Mouse (Mus musculus): ENCODE data around the gene Sesn2. TPM values are rescaled to one million over a fixed set of nuclear protein-coding genes. Genes with fewer than 3 reads are reported as not detected.

Sesn2 gene
- polyA plus RNA-seq, 1 experiment from 2014 or later: 12.3 TPM

DNA sequence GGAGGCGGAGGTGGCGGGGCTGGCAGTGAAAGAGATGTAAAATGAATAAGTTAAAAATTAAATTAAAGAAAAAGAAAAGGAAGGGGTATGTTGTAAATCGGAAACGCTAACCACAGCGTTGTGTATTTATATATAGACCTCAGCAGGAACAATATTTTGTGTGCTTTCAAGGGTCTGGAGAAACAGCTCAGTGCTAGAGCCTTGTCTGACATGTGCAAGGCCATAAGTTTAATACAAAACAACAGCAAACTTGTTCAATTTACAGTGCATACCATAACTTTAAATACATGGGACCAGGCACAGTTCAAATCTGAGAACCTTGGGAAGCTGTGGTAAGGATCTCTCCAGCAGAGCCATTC, 46.1 kb downstream of the Sesn2 start:
- DNase-seq (ENCODE audit: low spot score): no peak
- no peaks in the 10 kb centered on the region for H3K9me3 ChIP-seq
- peaks cover 18% of the 10 kb centered on the region for H3K4me1 ChIP-seq
- H3K27ac ChIP-seq (replicated peaks): peak overlapping the region; percentile 87
- H3K27me3 ChIP-seq (replicated peaks; ENCODE audit: low read depth, poor library complexity, severe bottlenecking): no peaks in the 10 kb centered on the region
- 4% methylated on average over 5 of the region's 5 CpGs for WGBS
- peak overlapping the region; percentile 80 for H3K4me3 ChIP-seq
- peaks cover 29% of the 10 kb centered on the region for H3K36me3 ChIP-seq (replicated peaks)

DNA sequence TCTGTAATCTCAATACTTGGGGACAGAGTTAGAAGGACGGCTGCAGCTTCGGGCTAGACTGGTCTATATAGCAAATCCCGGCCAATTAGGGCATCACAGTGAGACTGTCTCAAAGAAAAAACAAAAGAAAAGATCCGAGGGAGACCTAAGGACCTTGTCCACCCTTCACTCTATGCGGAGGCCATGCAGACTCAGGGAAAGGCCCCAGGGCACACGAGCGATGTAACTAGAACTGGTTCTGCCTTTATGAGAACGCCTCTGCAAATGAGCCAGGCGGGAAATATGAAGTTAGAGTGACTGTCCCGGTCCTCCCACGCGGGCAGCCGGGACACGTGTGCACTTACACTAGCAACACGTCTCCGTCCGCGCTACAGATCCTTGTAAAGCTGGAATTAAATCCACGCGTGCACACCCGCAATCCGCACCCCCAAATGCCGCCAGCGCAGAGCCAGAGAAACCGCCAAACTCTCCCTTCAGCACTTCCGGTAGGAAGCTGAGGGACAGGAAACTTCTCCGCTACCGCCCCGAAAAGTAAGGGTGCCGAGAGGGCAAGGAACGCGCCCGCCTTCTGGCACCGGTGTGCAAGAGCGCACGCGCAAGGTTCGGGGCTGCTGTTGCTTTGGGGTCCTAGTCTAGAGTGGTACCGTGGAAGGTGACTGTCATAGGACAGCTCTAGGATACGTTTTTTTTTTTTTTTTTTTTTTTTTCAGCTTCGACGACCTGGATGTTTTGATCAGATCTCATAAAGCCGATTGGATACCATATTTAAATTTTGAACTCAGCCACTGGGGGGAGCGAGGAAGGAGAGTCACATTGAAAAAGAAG, 46.7 kb downstream of the Sesn2 start, which contains the start of gene Med18:
TSS of gene Med18 (minus strand) at position 492 of the 825 bp plus-strand sequence.
- Histone ChIP-seq H3K9me3 (no peaks in the 10 kb centered on the region), H3K4me1 (peaks cover 18% of the 10 kb centered on the region), H3K27me3 (replicated peaks; ENCODE audit: low read depth, poor library complexity, severe bottlenecking) (no peaks in the 10 kb centered on the region), H3K4me3 (peak within 1 kb of the TSS; percentile 80), H3K36me3 (replicated peaks) (peaks cover 35% of the 10 kb centered on the region), H3K27ac (replicated peaks) (peak within 1 kb of the TSS; percentile 87)
- under 1% methylated on average over 44 of the region's 44 CpGs for WGBS
- peak; percentile 96 for DNase-seq (ENCODE audit: low spot score)

DNA sequence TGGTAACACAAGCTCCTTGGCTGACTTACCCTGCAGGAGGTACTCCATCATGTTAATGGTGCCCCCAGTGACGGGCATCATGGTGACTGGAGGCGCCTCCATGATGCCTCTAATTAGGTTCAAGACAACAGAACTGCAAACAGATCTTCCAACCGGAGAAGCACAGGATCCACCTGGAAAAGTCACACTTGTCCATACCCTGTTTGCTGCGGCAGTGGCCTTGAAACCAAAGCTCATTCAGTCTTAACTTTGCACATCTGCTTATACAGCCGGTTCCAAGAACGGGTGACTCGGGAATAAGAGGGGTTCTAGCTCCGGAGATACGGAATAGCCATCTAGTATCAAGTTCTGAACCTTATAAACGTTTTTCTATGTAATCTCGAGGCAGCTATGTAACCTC, 47.5 kb downstream of the Sesn2 start:
- 13% methylated on average over 11 of the region's 11 CpGs for WGBS
- H3K4me1 ChIP-seq: peaks cover 18% of the 10 kb centered on the region
- H3K36me3 ChIP-seq (replicated peaks): peaks cover 43% of the 10 kb centered on the region
- no peak for DNase-seq (ENCODE audit: low spot score)
- H3K27me3 ChIP-seq (replicated peaks; ENCODE audit: low read depth, poor library complexity, severe bottlenecking): no peaks in the 10 kb centered on the region
- no peaks in the 10 kb centered on the region for H3K9me3 ChIP-seq
- H3K27ac ChIP-seq (replicated peaks): peak overlapping the region; percentile 87
- H3K4me3 ChIP-seq: peak overlapping the region; percentile 80

DNA sequence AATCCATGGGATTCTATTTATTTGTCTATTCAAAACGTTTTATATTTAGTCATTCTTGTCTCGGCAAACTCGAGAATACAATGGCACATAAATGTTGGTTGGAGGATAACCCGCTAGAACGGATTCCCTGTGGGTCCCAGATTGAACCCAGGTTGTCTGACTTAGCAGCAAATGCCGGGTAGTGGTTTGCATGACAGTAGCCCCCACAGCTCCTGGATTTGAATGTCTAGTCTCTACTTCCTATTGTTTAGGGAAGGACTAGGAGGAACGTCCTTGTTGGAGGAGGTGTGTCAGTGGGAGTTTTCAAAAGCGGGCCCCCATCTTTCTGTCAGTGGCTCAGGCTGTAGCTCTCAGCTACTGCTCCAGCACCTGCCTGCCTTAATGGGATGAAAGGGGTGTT, 50.1 kb downstream of the Sesn2 start:
- Histone ChIP-seq H3K36me3 (replicated peaks) (peaks cover 57% of the 10 kb centered on the region), H3K4me1 (peaks cover 18% of the 10 kb centered on the region), H3K9me3 (no peaks in the 10 kb centered on the region), H3K27ac (replicated peaks) (no peak overlapping the region), H3K27me3 (replicated peaks; ENCODE audit: low read depth, poor library complexity, severe bottlenecking) (no peaks in the 10 kb centered on the region), H3K4me3 (no peak overlapping the region)
- DNase-seq (ENCODE audit: low spot score): no peak
- WGBS: 91% methylated on average over 8 of the region's 8 CpGs

DNA sequence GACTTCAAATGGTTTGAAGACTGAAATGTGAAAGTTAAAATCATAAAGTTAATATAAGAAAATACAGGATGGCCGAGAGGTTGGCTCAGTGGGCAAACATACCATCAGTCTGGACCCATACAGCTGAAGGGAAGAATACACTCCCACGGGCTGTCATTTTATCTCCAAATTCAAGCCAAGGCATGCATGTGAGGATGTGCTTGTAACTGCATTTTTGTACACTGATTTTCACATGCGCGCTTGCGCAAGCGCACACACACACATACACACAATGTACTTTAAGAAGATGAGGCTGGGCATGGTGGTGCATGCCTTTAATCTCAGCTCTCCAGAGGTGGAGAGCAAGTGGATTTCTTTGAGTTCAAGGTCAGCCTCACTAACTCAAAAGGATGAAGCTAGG, 54.7 kb downstream of the Sesn2 start:
- Histone ChIP-seq H3K4me1 (no peaks in the 10 kb centered on the region), H3K4me3 (no peak overlapping the region), H3K9me3 (no peaks in the 10 kb centered on the region), H3K27me3 (replicated peaks; ENCODE audit: low read depth, poor library complexity, severe bottlenecking) (no peaks in the 10 kb centered on the region), H3K27ac (replicated peaks) (no peak overlapping the region), H3K36me3 (replicated peaks) (peaks cover 41% of the 10 kb centered on the region)
- no peak for DNase-seq (ENCODE audit: low spot score)
- WGBS: 96% methylated on average over 6 of the region's 6 CpGs

DNA sequence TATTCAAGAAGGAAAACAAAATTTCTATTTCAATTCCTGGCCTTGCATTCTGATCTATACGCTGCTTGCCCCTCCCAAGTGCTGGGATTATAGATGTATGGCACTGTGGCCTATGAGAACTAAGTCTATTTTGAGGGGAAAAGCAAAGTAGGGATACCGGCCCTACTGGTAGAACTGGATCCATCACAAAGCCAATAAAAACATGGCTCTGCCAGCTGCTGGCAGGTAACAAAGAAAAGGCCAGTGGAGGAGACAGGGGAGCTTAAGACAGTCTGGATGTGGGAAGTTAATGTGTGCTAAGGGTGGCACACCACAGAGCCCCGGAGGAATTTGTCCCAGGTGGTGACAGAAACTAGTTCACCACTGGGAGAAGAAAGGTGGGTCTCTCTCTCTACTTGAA, 55.2 kb downstream of the Sesn2 start:
- no peak overlapping the region for H3K27ac ChIP-seq (replicated peaks)
- H3K9me3 ChIP-seq: no peaks in the 10 kb centered on the region
- H3K36me3 ChIP-seq (replicated peaks): peaks cover 37% of the 10 kb centered on the region
- no peak overlapping the region for H3K4me3 ChIP-seq
- no peak for DNase-seq (ENCODE audit: low spot score)
- 78% methylated on average over 3 of the region's 3 CpGs for WGBS
- no peaks in the 10 kb centered on the region for H3K4me1 ChIP-seq
- H3K27me3 ChIP-seq (replicated peaks; ENCODE audit: low read depth, poor library complexity, severe bottlenecking): no peaks in the 10 kb centered on the region

DNA sequence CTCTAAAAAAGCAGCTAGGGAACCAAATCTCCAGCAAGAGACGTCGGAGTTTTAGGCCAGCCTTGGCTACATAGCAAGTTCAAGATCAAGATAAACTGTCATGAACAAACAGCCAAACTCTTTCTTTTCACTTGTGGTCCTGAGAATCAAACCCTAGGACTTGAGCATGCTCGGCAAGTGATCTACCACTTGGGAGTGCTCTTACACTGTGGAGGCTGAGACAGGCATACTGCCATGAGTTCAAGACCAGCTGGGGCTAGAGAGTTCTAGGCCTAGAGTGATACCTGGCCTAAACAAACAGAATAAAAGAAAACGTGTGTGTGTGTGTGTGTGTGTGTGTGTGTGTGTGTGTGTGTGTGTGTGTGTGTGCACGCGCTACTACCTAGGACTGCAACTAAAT, 56.1 kb downstream of the Sesn2 start:
- WGBS: 83% methylated on average over 6 of the region's 6 CpGs
- Histone ChIP-seq H3K4me3 (no peak overlapping the region), H3K9me3 (no peaks in the 10 kb centered on the region), H3K4me1 (no peaks in the 10 kb centered on the region), H3K27ac (replicated peaks) (no peak overlapping the region), H3K36me3 (replicated peaks) (peaks cover 28% of the 10 kb centered on the region), H3K27me3 (replicated peaks; ENCODE audit: low read depth, poor library complexity, severe bottlenecking) (no peaks in the 10 kb centered on the region)
- DNase-seq (ENCODE audit: low spot score): no peak

DNA sequence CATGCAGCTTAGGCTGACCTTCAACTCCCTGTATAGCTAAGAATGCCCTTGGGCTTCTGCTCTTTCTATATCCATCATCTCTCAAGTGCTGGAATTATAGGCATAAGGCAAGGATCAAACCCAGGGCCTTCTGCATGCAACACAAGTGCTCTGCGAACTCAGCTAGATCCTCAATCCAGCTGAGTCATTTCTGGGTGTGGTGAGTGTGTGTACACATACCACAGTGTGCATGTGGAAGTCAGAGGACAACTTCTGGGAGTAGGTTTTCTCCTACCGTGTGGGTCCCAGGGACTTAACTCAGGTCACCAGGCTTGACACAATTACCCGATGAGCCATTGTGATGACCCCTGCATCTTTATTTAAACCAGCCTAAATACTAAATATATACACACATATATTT, 60.5 kb downstream of the Sesn2 start:
- Histone ChIP-seq H3K4me1 (no peaks in the 10 kb centered on the region), H3K27ac (replicated peaks) (no peak overlapping the region), H3K9me3 (no peaks in the 10 kb centered on the region), H3K4me3 (no peak overlapping the region), H3K27me3 (replicated peaks; ENCODE audit: low read depth, poor library complexity, severe bottlenecking) (no peaks in the 10 kb centered on the region), H3K36me3 (replicated peaks) (no peaks in the 10 kb centered on the region)
- no peak for DNase-seq (ENCODE audit: low spot score)
- WGBS: 89% methylated on average over 3 of the region's 3 CpGs

DNA sequence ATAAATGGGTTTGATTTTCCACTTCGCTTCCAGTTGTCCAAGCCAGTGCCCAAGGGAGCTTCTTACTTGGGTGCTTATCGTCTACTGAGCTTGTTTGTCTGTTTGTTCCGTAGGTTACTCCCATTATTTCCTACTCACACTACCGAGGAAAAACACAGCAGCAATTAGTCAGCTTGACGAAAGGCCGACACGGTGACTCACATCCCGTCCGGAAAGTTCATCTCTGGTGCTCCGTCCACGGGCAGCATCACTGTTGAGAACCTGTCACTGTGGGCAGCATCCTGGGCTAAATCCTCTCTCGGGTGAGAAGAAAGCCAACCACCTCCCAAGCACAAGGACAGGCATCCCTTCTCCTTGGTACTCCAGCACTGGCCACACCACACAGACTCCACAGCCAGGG, 64.2 kb downstream of the Sesn2 start:
- Histone ChIP-seq H3K4me3 (no peak overlapping the region), H3K27me3 (replicated peaks; ENCODE audit: low read depth, poor library complexity, severe bottlenecking) (no peaks in the 10 kb centered on the region), H3K4me1 (no peaks in the 10 kb centered on the region), H3K9me3 (no peaks in the 10 kb centered on the region), H3K36me3 (replicated peaks) (no peaks in the 10 kb centered on the region), H3K27ac (replicated peaks) (no peak overlapping the region)
- 88% methylated on average over 12 of the region's 12 CpGs for WGBS
- DNase-seq (ENCODE audit: low spot score): no peak

DNA sequence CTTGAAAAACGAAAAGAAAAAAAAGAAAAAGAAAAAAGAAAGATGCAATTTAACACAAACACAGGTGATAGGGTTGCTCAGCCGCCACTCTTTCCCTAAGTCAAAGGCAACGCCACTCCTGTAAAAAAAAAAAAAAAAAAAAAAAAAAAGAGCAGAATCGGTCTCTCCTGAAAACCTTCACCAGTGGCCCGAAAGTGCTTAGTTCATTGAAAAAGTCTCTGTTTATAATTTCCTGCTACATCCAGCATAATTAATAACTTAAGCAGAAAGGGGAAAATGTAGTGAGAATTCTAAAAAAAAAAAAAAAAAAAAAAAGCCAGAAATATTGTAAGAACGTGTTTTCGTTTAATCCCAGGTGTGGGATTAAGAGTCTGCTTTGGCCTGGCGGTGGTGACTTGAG, 65.8 kb downstream of the Sesn2 start:
- H3K27ac ChIP-seq (replicated peaks): no peak overlapping the region

More for the DNA sequence above, 65.8 kb downstream of the Sesn2 start:
- no peak overlapping the region for H3K4me3 ChIP-seq
- no peak for DNase-seq (ENCODE audit: low spot score)
- H3K4me1 ChIP-seq: no peaks in the 10 kb centered on the region
- no peaks in the 10 kb centered on the region for H3K36me3 ChIP-seq (replicated peaks)
- no peaks in the 10 kb centered on the region for H3K27me3 ChIP-seq (replicated peaks; ENCODE audit: low read depth, poor library complexity, severe bottlenecking)
- H3K9me3 ChIP-seq: no peaks in the 10 kb centered on the region
- 83% methylated on average over 8 of the region's 8 CpGs for WGBS

Other genes starting within 250 kb of the Sesn2 start
- 46.2 and 46.5 TPM in 2 replicates for gene Gmeb1, start 248.9 kb downstream of the Sesn2 start, polyA plus RNA-seq (2016; fragmentation: Nextera tagmentation; extraction: Ambion mirVana)
- 58.8 and 59.3 TPM in 2 replicates for gene Taf12, start 236.1 kb downstream of the Sesn2 start, polyA plus RNA-seq (2016; fragmentation: Nextera tagmentation; extraction: Ambion mirVana)
- gene Rab42, start 207.1 kb downstream of the Sesn2 start, polyA plus RNA-seq (2016; fragmentation: Nextera tagmentation; extraction: Ambion mirVana): 1.3 and 1.8 TPM in 2 replicates
- gene Trnau1ap, start 181.0 kb downstream of the Sesn2 start, polyA plus RNA-seq (2016; fragmentation: Nextera tagmentation; extraction: Ambion mirVana): 83.5 and 83.8 TPM in 2 replicates
- 160 and 172 TPM in 2 replicates for gene Rcc1, start 156.9 kb downstream of the Sesn2 start, polyA plus RNA-seq (2016; fragmentation: Nextera tagmentation; extraction: Ambion mirVana)
- 25.9 and 27.4 TPM in 2 replicates for gene Phactr4, start 88.0 kb downstream of the Sesn2 start, polyA plus RNA-seq (2016; fragmentation: Nextera tagmentation; extraction: Ambion mirVana)
- gene Med18, start 46.6 kb downstream of the Sesn2 start, polyA plus RNA-seq (2016; fragmentation: Nextera tagmentation; extraction: Ambion mirVana): 37.0 and 41.7 TPM in 2 replicates
- 1,009 and 1,074 TPM in 2 replicates for gene Atpif1, start 23.2 kb upstream of the Sesn2 start, polyA plus RNA-seq (2016; fragmentation: Nextera tagmentation; extraction: Ambion mirVana)
- 222 TPM in 2 replicates for gene Dnajc8, start 25.0 kb upstream of the Sesn2 start, polyA plus RNA-seq (2016; fragmentation: Nextera tagmentation; extraction: Ambion mirVana)
- gene Ptafr, start 53.6 kb upstream of the Sesn2 start, polyA plus RNA-seq (2016; fragmentation: Nextera tagmentation; extraction: Ambion mirVana): 0.28 and 0.44 TPM in 2 replicates
- 36.2 and 39.9 TPM in 2 replicates for gene Eya3, start 128.5 kb upstream of the Sesn2 start, polyA plus RNA-seq (2016; fragmentation: Nextera tagmentation; extraction: Ambion mirVana)
- 5.1 and 5.7 TPM in 2 replicates for gene Xkr8, start 222.0 kb upstream of the Sesn2 start, polyA plus RNA-seq (2016; fragmentation: Nextera tagmentation; extraction: Ambion mirVana)
- 4.3 and 4.4 TPM in 2 replicates for gene Smpdl3b, start 246.8 kb upstream of the Sesn2 start, polyA plus RNA-seq (2016; fragmentation: Nextera tagmentation; extraction: Ambion mirVana)